Mouse (Mus musculus) left cerebral cortex, postnatal 14 days (tissue): ENCODE data around the gene Sar1b. TPM values are rescaled to one million over a fixed set of nuclear protein-coding genes. Genes with fewer than 3 reads are reported as not detected.
"Not testable (repeated sequence)": the region's sequence is repeated elsewhere in the genome, so short reads cannot be mapped to it uniquely, and the experiment has no call there.

ENCODE experiments used
- DNase-seq, 2 experiments: peaks; one replicate each; pipeline ENCODE4 v3.0.0; 2021 to 2022; ENCODE audit warnings: low spot score in 2 of 2, mixed read lengths in 1 of 2
- intact Hi-C: fragments of 180-260 bp; cut with DNase I; formaldehyde crosslinking; loops from one replicate; pipeline ENCODE4 v1.15.1; 2025
- total RNA-seq, 2 experiments: library from RNA; stranded (reverse); gene quantifications; 2 replicates each; pipeline ENCODE4 v1.2.3; 2021

Gene Sar1b
- total RNA-seq, 2 experiments from 2014 or later, result 73.8 to 74.4 TPM

DNA sequence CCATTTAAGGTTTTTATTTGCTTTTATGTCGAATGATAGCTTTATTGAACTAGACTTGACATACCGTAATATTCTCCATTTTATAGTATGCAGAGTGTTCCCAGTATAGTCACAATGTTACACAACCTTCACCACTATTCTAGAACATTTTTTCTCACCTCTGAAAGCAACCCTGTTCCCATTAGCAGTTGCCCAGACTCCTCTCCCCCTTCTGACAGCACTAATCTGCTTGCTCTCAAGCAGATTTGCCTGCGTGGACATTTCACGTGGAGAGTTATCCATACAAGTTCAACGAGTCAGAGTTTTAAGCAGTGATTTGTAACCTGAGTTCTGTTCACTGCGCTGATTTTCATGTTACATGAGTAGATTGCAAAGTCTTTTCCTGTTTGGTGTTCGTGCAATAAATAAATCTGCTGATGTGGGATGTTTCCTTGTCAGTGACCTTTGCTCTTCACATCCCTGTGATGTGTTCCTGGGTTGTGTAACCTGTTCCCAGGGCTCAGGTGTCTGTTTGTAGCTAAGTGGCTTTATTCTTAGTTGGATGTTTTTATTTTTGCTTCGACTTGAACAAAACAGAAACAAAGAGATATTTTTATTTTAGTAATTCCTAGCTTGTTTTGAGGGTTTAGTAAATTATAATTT lies 4.2 kb downstream of the Sar1b start:
- no peak for DNase-seq
- intact Hi-C loops, result no loop called here

DNA sequence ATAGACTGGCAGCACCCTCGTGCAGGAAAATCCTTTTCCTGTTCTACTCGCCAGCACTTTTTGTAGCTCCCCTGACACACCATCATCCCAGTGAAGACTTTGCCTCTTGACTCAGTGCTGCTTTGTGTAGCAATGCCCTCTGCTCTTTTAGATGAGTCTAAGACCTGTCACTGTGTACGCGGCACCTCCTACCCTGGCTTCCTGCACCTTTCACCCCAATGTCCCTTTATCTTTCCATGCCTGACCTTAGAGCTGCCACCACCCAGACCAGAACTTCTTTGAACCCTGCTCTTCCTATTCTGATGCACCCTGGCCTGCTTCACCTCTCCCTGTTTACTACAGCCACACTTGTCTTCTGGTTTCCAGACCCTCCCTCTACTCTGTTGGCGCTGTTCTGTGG lies 4.8 kb downstream of the Sar1b start:
- intact Hi-C loops, result no loop called here
- no peak for DNase-seq

DNA sequence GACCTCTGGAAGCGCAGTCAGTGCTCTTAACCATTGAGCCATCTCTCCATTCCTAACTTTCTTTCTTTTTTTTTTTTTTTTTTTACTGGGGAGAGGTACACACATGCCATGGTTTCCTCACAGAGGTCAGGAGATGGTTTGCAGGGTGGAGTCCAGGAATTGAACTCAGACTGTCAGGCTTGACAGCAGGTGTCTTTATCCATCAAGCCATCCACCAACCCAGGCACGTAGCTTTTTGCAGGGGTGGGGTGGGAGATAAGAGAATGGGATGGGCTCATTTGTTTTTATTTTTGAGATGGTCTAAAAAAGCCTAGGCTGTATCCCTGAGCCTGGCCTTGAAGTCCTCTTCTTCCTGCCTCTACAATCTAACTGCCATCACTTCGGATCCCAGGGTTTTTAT lies 12.0 kb downstream of the Sar1b start:
- intact Hi-C loops, result no loop called here

DNA sequence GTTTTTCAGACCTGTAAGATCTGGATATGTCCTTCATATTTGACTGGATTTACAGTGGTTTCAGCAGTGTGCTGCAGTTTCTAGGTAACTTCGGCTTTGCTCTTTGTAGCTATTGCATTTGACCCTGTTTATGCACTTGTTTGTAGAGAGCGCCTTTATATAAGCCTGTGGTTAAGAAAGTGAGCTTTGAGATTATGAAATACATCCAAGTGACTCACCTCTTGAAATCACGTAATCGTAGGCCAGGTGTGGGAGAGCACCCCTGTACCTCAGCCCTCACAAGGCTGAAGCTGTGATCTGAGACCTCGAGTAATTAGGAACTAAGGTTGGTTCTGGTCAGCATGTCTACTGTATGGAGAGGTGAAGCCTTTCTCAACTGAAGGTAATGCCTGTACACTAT lies 14.0 kb downstream of the Sar1b start:
- intact Hi-C loops, result no loop called here
- DNase-seq, result no peak

More for the DNA sequence above, 12.0 kb downstream of the Sar1b start:
- DNase-seq, result no peak

DNA sequence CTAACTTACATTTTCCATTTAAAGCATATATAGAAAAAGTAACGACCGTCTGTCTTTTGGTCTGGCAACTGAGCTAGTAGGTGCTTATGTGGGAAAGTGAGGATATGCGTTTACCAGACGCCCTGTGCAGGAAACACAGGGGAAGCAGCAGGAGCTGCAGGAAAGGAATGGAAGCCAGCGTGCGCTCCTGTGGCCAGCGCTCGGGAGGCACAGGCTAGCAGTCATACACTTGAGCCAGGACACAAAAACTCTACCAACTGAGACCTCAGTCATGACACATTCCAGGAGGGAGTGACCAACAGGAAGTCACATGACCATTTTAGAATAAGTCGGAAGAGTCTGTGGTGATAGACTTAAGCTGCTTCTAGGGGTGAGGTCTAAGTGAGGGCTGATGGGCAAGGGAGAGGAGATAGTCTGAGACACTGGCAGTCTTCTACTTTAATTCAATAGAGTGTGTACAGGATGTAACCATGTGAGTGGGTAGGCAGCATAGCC lies 17.3 kb downstream of the Sar1b start:
- intact Hi-C loops, result loop anchor here (10.0 kb wide), 1 partner anchor 66 kb away; no protein-coding TSS in a partner anchor
- DNase-seq, result no peak

DNA sequence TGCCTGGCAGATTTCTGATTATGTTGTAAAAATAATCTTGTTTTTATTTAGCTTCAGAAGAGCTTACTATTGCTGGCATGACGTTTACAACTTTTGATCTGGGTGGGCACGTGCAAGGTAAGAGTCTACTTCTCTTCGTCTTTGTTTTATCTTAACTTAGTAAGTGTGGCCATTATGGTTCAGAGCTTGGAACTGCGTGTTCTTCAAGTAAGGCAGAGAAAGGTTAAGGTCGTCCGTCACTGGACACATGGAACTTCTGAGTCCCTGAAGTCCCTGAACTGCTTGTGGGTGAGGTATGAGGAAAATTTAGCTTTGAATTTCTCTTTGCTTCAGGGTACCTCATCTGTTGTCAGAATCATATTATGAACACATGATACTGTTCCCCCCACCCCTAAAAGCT lies 19.2 kb downstream of the Sar1b start:
- intact Hi-C loops, result loop anchor here (10.0 kb wide), 1 partner anchor 68 kb away; no protein-coding TSS in a partner anchor
- DNase-seq, result no peak

DNA sequence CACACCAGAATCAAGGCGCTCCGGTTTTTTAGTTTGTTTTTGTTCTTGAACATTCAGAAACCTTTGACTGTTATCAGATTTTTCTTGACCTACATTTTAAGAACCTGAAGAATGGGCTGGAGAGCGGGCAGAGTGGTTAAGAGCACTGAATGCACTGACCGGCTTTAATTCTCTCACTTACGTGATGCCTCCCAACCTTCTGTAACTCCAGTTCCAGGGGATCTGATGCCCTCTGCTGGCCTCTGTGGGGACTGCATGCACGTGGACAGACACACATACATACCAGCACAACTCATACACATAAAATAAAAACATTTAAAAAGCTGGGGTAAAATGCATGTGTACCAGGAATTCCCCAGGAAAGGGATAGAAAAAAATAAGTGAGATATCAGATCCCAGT lies 22.4 kb downstream of the Sar1b start:
- peak; percentile 25 to 59 for DNase-seq

DNA sequence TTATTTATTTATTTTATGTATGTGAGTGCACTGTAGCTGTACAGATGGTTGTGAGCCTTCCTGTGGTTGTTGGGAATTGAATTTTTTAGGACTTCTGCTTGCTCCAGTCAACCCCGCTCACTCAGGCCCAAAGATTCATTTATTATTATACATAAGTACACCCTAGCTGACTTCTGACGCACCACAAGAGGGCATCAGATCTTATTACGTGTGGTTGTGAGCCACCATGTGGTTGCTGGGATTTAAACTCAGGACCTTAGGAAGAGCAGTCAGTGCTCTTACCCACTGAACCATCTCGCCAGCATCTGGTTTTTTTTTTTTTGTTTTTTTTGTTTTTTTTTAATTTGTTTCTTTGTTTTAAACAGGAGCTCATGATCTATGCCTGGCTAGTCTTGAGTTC lies 26.2 kb downstream of the Sar1b start:
- intact Hi-C loops, result loop anchor here (10.0 kb wide), 1 partner anchor 75 kb away; no protein-coding TSS in a partner anchor
- DNase-seq, result not testable (repeated sequence)

More for the DNA sequence above, 22.4 kb downstream of the Sar1b start:
- intact Hi-C loops, result loop anchor here (10.0 kb wide), 1 partner anchor 71 kb away; no protein-coding TSS in a partner anchor

DNA sequence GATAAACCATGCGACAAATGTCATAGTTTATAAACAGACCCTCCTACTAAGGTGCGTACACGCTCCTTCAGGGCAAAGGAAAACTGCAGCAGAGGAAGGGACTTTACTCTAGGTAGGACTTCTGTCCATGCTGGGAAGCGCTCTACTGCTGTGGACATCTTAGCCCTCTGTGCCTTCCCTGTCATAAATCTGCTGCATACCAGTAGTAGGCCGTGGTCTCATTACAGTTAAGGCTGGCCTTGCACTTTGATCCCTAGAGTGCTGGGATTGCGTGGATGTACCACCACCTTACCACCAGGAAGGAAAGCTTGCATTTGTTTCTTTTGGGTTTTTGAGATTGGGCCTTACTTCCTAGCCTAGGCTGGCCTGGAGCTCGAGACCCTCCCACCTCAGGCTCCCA lies 27.2 kb downstream of the Sar1b start:
- intact Hi-C loops, result no loop called here
- DNase-seq, result no peak

DNA sequence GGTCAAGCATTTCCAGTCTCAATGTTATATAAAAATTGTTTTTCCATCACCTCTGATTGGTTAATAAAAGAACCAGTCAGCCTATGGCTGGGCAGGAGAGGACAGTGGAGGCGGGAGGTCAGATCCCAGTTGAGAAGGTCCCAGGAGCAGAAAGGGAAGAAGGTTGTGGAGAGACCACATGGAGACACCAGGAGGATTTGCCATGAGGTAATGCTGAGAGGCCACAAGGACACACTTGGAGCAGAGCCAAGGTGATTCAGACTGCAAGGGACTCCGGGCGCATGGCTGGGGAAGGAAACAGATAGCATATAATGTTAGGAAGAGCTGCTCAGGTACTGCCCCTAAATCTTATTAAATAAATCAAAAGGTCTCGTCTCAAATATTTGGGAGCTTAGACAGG lies 32.8 kb downstream of the Sar1b start:
- intact Hi-C loops, result no loop called here
- no peak for DNase-seq

DNA sequence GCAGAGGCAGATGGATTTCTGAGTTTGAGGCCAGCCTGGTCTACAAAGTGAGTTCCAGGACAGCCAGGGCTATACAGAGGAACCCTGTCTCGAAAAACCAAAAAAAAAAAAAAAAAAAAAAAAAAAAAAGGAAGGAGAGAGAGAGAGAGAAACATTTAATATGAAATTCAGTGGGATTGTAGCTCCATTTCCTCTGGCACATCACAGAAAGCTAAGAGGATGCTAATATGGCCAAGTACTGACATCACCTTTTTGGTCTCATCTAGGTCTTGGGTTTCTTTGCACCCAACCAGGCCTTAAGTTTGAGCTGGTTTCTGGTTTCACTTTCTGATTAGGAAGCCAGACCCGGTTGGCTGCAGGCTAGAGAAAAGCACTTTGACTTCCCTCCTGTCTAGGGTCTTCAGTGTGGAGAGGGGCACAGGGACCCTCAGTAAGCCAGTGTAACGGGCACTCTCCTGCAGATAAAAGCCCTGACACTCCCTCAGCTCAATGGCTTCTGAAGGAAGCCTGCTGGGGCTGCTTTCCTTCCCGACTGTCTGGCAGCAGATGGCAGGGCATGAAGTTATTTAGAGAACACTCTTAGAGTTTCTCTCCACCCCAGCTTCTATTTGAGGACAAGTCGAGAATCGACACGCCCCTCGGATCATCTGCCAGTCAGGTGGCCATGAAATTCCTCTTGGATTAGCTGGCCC lies 37.3 kb downstream of the Sar1b start:
- intact Hi-C loops, result no loop called here

DNA sequence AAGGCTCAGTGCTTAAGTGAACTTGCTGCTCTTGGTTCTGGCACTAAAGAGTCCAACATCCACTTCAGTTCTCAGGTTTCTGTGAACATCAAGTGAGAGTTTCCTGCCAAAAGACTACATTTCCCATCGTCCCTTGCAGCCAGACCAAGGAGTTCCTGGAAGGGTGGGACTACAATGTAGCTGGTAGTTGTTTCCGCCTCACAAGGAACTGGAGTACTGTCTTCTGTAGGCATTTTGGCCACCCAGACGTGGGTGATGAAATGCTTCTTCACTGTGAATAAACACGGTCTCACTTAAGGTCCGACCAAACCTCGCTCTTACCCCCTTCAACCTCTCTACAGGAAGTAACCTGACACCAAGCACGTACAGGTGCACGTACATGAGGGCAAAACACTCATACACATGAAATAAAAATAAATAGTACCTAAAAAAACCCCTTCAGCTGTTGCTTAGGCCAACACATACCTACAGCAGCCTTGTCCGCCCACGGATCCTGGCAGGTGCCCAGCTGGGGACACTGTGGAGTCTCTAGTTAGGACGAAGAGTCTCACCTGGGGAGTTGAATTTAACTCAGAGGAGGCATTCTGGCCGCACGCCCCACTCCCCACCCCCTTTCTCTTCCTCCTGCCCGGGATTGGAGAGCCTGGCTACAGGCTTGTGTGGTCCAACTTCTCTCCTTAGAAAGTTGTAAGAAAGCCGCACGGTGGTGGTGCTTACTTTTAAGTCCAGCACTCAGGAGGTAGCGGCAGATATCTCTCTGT lies 41.9 kb downstream of the Sar1b start:
- intact Hi-C loops, result no loop called here
- peak; percentile 75 to 85 for DNase-seq

More for the DNA sequence above, 37.3 kb downstream of the Sar1b start:
- peak; percentile 68 to 79 for DNase-seq

DNA sequence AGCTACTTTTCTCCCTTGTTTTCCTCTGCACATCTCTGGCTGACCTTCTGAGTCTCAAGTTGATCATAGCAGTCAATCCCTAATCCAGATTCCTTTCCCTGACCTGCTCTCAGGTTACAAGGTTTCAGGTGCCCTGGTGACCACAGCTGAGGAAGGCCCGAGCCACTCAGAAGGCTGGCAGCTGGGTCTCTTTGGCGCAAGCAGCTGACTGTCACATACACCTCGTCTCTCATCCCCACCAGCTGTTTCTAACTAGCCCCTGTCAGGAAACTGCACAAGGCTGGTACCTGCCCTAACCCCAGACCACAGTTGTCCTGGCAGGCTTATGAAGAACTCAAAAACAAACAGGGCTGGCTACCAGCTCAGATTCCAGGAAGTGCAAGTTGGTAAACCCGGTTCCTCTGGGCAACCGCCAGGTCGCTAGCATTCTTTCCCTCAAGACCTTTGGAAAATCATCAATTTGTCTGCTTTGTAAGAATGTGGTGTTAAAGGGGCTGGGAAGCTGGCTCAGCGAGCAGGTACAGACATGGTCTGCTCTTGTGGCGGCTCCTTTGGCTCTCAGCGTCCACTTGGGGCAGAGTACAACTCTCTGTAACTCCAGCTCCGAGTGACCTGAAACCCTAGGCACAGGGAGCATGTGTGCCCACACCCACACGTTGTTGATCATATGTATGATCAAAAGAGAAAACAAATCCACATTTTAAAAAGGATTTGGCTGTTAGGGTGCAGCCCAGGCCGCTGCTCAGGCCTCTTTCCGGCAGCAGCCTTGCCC lies 43.8 kb downstream of the Sar1b start:
- intact Hi-C loops, result no loop called here
- no peak for DNase-seq

DNA sequence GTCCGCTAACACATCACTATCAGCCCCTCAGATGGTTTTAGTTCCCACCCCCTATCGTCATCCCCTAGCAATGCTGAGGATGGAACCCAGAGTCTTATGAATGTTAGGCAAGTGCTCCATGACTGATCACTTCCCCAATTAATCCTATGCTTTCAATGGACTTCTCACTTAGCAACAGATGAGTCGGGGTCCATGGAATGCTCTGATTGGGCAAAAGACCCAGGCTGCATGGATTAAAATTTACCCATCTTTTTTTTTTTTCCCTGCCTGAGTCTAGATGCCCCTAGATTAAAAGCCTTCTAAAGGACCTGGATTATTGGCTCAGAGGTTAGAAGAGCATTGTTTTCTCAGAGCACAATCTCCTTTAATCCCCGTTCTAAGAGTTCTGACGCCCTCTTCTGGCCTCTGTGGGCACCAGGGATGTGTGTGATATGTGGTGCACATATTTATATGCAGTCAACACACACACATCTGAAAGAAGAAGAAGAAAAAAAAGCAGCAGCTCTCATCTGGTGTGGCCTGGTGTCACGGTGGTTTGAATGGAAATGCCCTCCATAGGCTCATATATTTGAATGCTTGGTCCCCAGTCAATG lies 46.2 kb downstream of the Sar1b start:
- DNase-seq, result peak; percentile 64 to 68
- intact Hi-C loops, result no loop called here

DNA sequence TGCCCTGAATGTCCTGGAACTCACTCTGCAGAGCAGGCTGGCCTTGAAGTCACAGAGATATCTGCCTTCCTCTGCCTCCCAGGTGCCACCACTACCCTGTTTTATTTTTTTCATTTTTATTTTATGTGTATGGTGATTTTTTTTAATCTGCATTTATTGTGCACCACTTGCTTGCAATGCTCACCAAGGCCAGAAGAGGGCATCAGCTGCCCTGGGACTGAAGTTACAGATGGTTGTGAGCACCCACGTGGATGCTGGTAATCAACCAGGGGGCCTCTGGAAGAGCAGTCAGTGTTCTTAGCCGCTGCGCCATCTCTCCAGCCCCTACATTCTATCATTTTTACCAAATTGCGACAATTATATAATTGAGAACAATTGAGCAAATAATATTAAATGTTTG lies 47.7 kb downstream of the Sar1b start:
- intact Hi-C loops, result no loop called here
- DNase-seq, result no peak

DNA sequence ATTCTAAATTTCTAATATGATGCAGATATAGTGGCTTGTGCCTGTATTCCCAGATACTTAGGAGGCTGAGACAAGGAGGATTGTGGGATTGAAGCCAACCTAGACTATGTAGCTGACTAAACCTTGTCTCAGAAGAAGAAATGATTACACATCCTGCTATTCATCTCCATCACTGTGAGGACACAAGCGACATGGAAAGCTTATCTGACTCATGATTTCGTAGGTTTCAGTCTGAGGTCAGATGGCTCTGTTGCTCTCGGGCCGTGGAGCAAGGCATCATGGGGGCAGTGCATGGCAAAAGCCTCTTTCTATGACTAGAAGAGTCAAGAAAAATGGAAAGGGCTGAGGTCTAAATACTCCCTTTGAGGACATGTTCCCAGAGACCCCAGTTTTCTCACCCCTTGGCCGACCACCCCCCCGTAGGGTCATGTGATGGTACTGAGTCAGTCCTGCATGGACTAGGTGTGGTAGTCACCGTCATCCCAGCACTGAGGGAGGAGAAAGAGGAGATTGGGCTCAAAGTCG lies 48.6 kb downstream of the Sar1b start:
- intact Hi-C loops, result no loop called here
- DNase-seq, result no peak

DNA sequence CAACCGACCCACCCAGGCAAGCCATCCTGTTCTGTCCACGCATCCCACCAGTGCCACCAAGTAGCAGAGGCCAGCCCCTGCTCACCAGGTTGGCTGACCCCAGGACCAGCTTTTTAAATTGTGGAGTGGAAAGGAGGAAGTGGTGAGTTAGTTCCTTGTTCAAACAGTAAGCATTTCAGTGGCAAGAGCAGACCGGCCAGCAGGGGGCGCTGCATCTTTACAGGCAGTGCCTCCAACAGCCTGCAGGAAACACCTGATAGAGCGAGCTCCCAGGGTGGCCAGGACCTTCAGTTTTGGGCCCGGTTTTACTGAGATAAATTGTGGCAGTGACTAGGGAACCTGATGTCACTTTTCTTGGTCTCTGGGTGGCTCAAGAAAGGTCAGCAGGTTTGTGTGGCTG lies 54.3 kb downstream of the Sar1b start:
- DNase-seq, result peak; percentile 92 to 94
- intact Hi-C loops, result no loop called here

DNA sequence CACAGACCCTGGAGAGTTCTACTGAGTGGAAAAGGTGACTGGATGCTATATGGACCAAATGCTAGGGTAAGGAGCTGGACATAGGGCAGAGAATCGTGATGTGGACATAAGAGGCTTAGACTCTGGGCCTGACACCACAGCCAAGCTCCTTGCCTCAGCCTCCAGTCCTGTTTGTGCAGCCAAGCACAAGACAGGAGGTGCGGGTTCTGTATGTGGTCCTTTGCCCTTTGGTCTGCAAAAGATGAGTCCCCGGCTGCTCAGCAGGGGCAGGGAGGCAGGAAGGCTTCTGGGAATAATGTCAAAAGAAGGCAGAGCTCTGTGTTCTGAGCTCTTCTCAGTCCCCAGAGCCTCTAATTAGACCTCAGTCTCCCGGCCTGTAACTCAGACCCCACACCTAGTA lies 55.4 kb downstream of the Sar1b start:
- intact Hi-C loops, result loop anchor here (1.0 kb wide), 1 partner anchor 36 kb away; no protein-coding TSS in a partner anchor
- no peak for DNase-seq

DNA sequence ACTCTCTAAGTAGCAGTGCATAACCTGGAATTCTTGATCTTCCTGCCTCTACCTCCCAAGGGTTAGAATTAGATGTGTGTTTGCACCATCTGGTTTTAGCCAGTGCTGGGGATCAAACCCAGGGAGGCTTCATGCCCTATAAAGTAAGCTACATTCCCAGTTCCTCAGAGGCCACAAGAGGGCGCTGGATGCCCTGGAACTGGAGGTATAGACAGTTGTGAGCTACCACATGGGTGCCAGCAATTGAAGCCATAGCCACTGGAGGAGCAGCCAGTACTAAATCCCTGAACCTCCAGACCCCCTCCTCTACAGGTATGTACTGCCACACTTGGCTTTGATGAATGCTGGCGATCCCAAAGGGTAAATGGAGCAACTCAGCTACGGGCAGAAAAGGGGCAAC lies 56.5 kb downstream of the Sar1b start:
- DNase-seq, result no peak
- intact Hi-C loops, result loop anchor here (1.0 to 2.0 kb wide), 2 partner anchors 35 to 149 kb away; no protein-coding TSS in a partner anchor
